In genomic region chr13:22041651-22042567, GRCm38 (mm10) we compare ENCODE assay signal across 8 mouse cellular contexts. TPM values are rescaled to one million over a fixed set of nuclear protein-coding genes. Genes with fewer than 3 reads are reported as not detected.
A peak's percentile ranks its signal among the peaks of the same experiment; 100 is the strongest.
DNase-seq lines count a peak whose midpoint lies in the region; ATAC-seq and TF ChIP-seq lines count a peak whose summit lies in the region.

No protein-coding gene starts in this region.

- TF ChIP-seq CTCF in G1E (IDR thresholded peaks at IDR 0.05; ENCODE audit: low read depth, low read length), result no peak
- TF ChIP-seq CTCF in liver, embryonic 14.5 days (IDR thresholded peaks at IDR 0.05; ENCODE audit: low read depth), result no peak

- H3K9me3 ChIP-seq in heart, embryonic 15.5 days (replicated peaks), result no peaks in the 10 kb centered on the region
- no peaks in the 10 kb centered on the region for H3K9me3 ChIP-seq in G1E (replicated peaks)
- no peaks in the 10 kb centered on the region for H3K9me3 ChIP-seq in forebrain, embryonic 11.5 days (ENCODE audit: control insufficient read depth, low read length)
- no peaks in the 10 kb centered on the region for H3K9me3 ChIP-seq in liver, embryonic 14.5 days (ENCODE audit: control insufficient read depth, low read length)

- no peak for DNase-seq in heart, postnatal 14 days
- DNase-seq in G1E (ENCODE audit: low spot score), result no peak
- peak; percentile 60 for DNase-seq in forebrain, embryonic 11.5 days (ENCODE audit: low spot score)
- peak in 1 of 3 experiments; percentile 65 for DNase-seq in liver, embryonic 14.5 days (ENCODE audit: low read depth in 3 of 3, low spot score in 3 of 3)
- DNase-seq in frontal cortex, postnatal 10 days (ENCODE audit: low spot score in 2 of 2), result no peak
- no peak for DNase-seq in natural killer cell, adult 2 months (ENCODE audit: low spot score in 2 of 2)
- no peak for DNase-seq in adrenal gland, postnatal 36 days

- ATAC-seq in heart, embryonic 15.5 days (replicated peaks; ENCODE audit: insufficient number of reproducible peaks, insufficient read depth, low FRiP score, low read depth), result no peak
- no peak for ATAC-seq in G1E (ENCODE audit: extremely low read depth, insufficient number of reproducible peaks, low FRiP score, poor library complexity, severe bottlenecking)
- no peak for ATAC-seq in forebrain, embryonic 11.5 days (replicated peaks; ENCODE audit: low FRiP score)
- ATAC-seq in liver, embryonic 14.5 days (ENCODE audit: insufficient read depth), result no peak

- H3K9ac ChIP-seq in heart, embryonic 15.5 days, result peak overlapping the region; percentile 54
- H3K9ac ChIP-seq in forebrain, embryonic 11.5 days (ENCODE audit: low read length), result peak overlapping the region; percentile 60
- H3K9ac ChIP-seq in liver, embryonic 14.5 days (replicated peaks), result peak overlapping the region; percentile 98

- H3K4me1 ChIP-seq in heart, embryonic 15.5 days (replicated peaks), result peaks cover 24% of the 10 kb centered on the region
- peaks cover 22% of the 10 kb centered on the region for H3K4me1 ChIP-seq in G1E (ENCODE audit: insufficient read depth, low read depth, low read length)
- H3K4me1 ChIP-seq in forebrain, embryonic 11.5 days (replicated peaks; ENCODE audit: control insufficient read depth, insufficient read depth, low read length), result no peaks in the 10 kb centered on the region; the same call in 1 of the 2 replicates
- peaks cover 24 to 31% of the 10 kb centered on the region in 2 experiments for H3K4me1 ChIP-seq in liver, embryonic 14.5 days (replicated peaks; ENCODE audit: control insufficient read depth in 2 of 2, insufficient read depth in 2 of 2, low read length in 1 of 2)

- no peak; the same call in 1 of the 2 replicates for TF ChIP-seq EP300 in liver, embryonic 14.5 days (IDR thresholded peaks at IDR 0.05; ENCODE audit: low read depth)

- peak overlapping the region; percentile 46 for H3K4me3 ChIP-seq in heart, embryonic 15.5 days
- H3K4me3 ChIP-seq in G1E (ENCODE audit: low read depth, low read length), result peak overlapping the region; percentile 60; the same call in 1 of the 2 replicates
- peak overlapping the region; percentile 42 for H3K4me3 ChIP-seq in forebrain, embryonic 11.5 days (ENCODE audit: low read depth, low read length)
- H3K4me3 ChIP-seq in liver, embryonic 14.5 days (ENCODE audit: insufficient read depth in 1 of 2, low read depth in 2 of 2, low read length in 2 of 2), result peak overlapping the region; percentile 67 to 80

- H3K4me2 ChIP-seq in heart, embryonic 15.5 days, result peak overlapping the region; percentile 69
- H3K4me2 ChIP-seq in forebrain, embryonic 11.5 days (ENCODE audit: low read depth, low read length, severe bottlenecking), result peak overlapping the region; percentile 74
- peak overlapping the region; percentile 72 for H3K4me2 ChIP-seq in liver, embryonic 14.5 days (ENCODE audit: low read depth)

- no peaks in the 10 kb centered on the region for H3K36me3 ChIP-seq in heart, embryonic 15.5 days
- H3K36me3 ChIP-seq in G1E (replicated peaks), result no peaks in the 10 kb centered on the region
- no peaks in the 10 kb centered on the region for H3K36me3 ChIP-seq in forebrain, embryonic 11.5 days (ENCODE audit: control insufficient read depth, insufficient read depth, low read length)
- no peaks in the 10 kb centered on the region for H3K36me3 ChIP-seq in liver, embryonic 14.5 days (replicated peaks; ENCODE audit: control insufficient read depth, insufficient read depth, low read depth)

- no peaks in the 10 kb centered on the region for H3K27me3 ChIP-seq in heart, embryonic 15.5 days
- no peaks in the 10 kb centered on the region for H3K27me3 ChIP-seq in G1E (ENCODE audit: insufficient read depth, low read length)
- H3K27me3 ChIP-seq in forebrain, embryonic 11.5 days (ENCODE audit: control insufficient read depth, insufficient read depth, low read length), result no peaks in the 10 kb centered on the region
- H3K27me3 ChIP-seq in liver, embryonic 14.5 days (ENCODE audit: control insufficient read depth, insufficient read depth, low read length), result no peaks in the 10 kb centered on the region

- H3K27ac ChIP-seq in heart, embryonic 15.5 days, result peak overlapping the region; percentile 83
- peak overlapping the region; percentile 99 for H3K27ac ChIP-seq in forebrain, embryonic 11.5 days (ENCODE audit: low read depth, low read length)
- H3K27ac ChIP-seq in liver, embryonic 14.5 days, result peak overlapping the region; percentile 100

- intact Hi-C loops in heart, postnatal 14 days (cut with DNase I), result loop anchor here (5.0 to 10.0 kb wide), 4 partner anchors 1553 to 1720 kb away; partner anchors contain the start of genes Hist1h1a, Hist1h2ac, Hist1h2bb and Hist1h2bc

- 5% methylated on average over 13 of the region's 13 CpGs for WGBS in heart, embryonic 15.5 days
- whole genome bisulfite sequencing in forebrain, embryonic 11.5 days, result 2% methylated on average over 13 of the region's 13 CpGs
- WGBS in liver, embryonic 14.5 days (ENCODE audit: insufficient replicate concordance), result 1% methylated on average over 13 of the region's 13 CpGs

RNA-seq across cellular contexts. Expression of gene Hist1h4i, which starts 0.7 kb away (rescaled TPM):
- 8.6 and 12.1 TPM in 2 replicates for polyA plus RNA-seq in heart, embryonic 15.5 days (2015; fragmentation: Nextera tagmentation; extraction: Ambion mirVana)
- 10 to 100 TPM; 29.6 to 55.4 TPM for total RNA-seq in heart, postnatal 14 days (2021)
- total RNA-seq in G1E (2014; fragmentation: Nextera tagmentation), result 26.2 and 52.2 TPM in 2 replicates
- total RNA-seq in G1E (2017), result 284 and 309 TPM in 2 replicates
- 12.6 and 17.3 TPM in 2 replicates for polyA plus RNA-seq in G1E (2012)
- 52.1 and 59.1 TPM in 2 replicates for polyA plus RNA-seq in forebrain, embryonic 11.5 days (2014; fragmentation: Nextera tagmentation; extraction: Ambion mirVana)
- polyA plus RNA-seq in liver, embryonic 14.5 days (2012; rRNA removed), result 66.4 and 87.2 TPM in 2 replicates
- polyA plus RNA-seq in liver, embryonic 14.5 days (2014; fragmentation: Nextera tagmentation; extraction: Ambion mirVana), result 36.5 and 47.8 TPM in 2 replicates
- total RNA-seq in adrenal gland, postnatal 36 days (2021), result 10 to 100 TPM; 75.2 to 76.6 TPM

RNA-seq across cellular contexts. Expression of gene Hist1h2ag, which starts 0.8 kb away (rescaled TPM):
- 11.2 and 12.4 TPM in 2 replicates for polyA plus RNA-seq in heart, embryonic 15.5 days (2015; fragmentation: Nextera tagmentation; extraction: Ambion mirVana)
- 100 to 1,000 TPM in 1 of 2 experiments, 10 to 100 TPM in 1; 44.4 to 112 TPM for total RNA-seq in heart, postnatal 14 days (2021)
- total RNA-seq in G1E (2014; fragmentation: Nextera tagmentation) (141 and 253 TPM in 2 replicates), G1E (2017) (901 and 1,517 TPM in 2 replicates)
- 27.9 and 53.3 TPM in 2 replicates for polyA plus RNA-seq in G1E (2012)
- polyA plus RNA-seq in forebrain, embryonic 11.5 days (2014; fragmentation: Nextera tagmentation; extraction: Ambion mirVana), result 64.5 and 67.2 TPM in 2 replicates
- polyA plus RNA-seq in liver, embryonic 14.5 days (2012; rRNA removed), result 35.2 and 55.3 TPM in 2 replicates
- polyA plus RNA-seq in liver, embryonic 14.5 days (2014; fragmentation: Nextera tagmentation; extraction: Ambion mirVana), result 15.5 and 18.0 TPM in 2 replicates
- 10 to 100 TPM; 41.1 to 45.0 TPM for total RNA-seq in adrenal gland, postnatal 36 days (2021)

RNA-seq across cellular contexts. Expression of gene Hist1h2bj, which starts 1.1 kb away (rescaled TPM):
- 2.8 and 5.8 TPM in 2 replicates for polyA plus RNA-seq in heart, embryonic 15.5 days (2015; fragmentation: Nextera tagmentation; extraction: Ambion mirVana)
- total RNA-seq in heart, postnatal 14 days (2021), result 10 to 100 TPM; 36.4 to 83.6 TPM
- total RNA-seq in G1E (2014; fragmentation: Nextera tagmentation), result 9.0 and 49.5 TPM in 2 replicates
- 205 and 369 TPM in 2 replicates for total RNA-seq in G1E (2017)
- 10.5 and 40.6 TPM in 2 replicates for polyA plus RNA-seq in G1E (2012)
- polyA plus RNA-seq in forebrain, embryonic 11.5 days (2014; fragmentation: Nextera tagmentation; extraction: Ambion mirVana), result 9.6 and 11.7 TPM in 2 replicates
- 21.4 and 38.1 TPM in 2 replicates for polyA plus RNA-seq in liver, embryonic 14.5 days (2012; rRNA removed)
- polyA plus RNA-seq in liver, embryonic 14.5 days (2014; fragmentation: Nextera tagmentation; extraction: Ambion mirVana), result 11.2 and 12.4 TPM in 2 replicates
- total RNA-seq in adrenal gland, postnatal 36 days (2021), result 10 to 100 TPM; 40.2 to 48.5 TPM

RNA-seq across cellular contexts. Expression of gene Hist1h2bk, which starts 6.2 kb away (rescaled TPM):
- 1.6 and 1.7 TPM in 2 replicates for polyA plus RNA-seq in heart, embryonic 15.5 days (2015; fragmentation: Nextera tagmentation; extraction: Ambion mirVana)
- 100 to 1,000 TPM in 1 of 2 experiments, 10 to 100 TPM in 1; 67.9 to 160 TPM for total RNA-seq in heart, postnatal 14 days (2021)
- total RNA-seq in G1E (2014; fragmentation: Nextera tagmentation) (229 and 286 TPM in 2 replicates), G1E (2017) (1,693 and 2,296 TPM in 2 replicates)
- 11.8 and 30.4 TPM in 2 replicates for polyA plus RNA-seq in G1E (2012)
- 5.4 and 11.9 TPM in 2 replicates for polyA plus RNA-seq in forebrain, embryonic 11.5 days (2014; fragmentation: Nextera tagmentation; extraction: Ambion mirVana)
- 17.7 and 25.1 TPM in 2 replicates for polyA plus RNA-seq in liver, embryonic 14.5 days (2012; rRNA removed)
- polyA plus RNA-seq in liver, embryonic 14.5 days (2014; fragmentation: Nextera tagmentation; extraction: Ambion mirVana), result 1.0 and 3.1 TPM in 2 replicates
- total RNA-seq in adrenal gland, postnatal 36 days (2021), result 10 to 100 TPM; 67.8 to 68.6 TPM

RNA-seq across cellular contexts. Expression of gene Hist1h2ah, which starts 6.5 kb away (rescaled TPM):
- 3.5 TPM in 1 of 2 replicates, not detected in the other for polyA plus RNA-seq in heart, embryonic 15.5 days (2015; fragmentation: Nextera tagmentation; extraction: Ambion mirVana)
- total RNA-seq in heart, postnatal 14 days (2021), result 100 to 1,000 TPM in 1 of 2 experiments, 10 to 100 TPM in 1; 69.3 to 132 TPM
- total RNA-seq in G1E (2014; fragmentation: Nextera tagmentation) (177 and 303 TPM in 2 replicates), G1E (2017) (2,043 and 4,016 TPM in 2 replicates)
- 5,681 and 9,617 TPM in 2 replicates for polyA plus RNA-seq in G1E (2012)
- polyA plus RNA-seq in forebrain, embryonic 11.5 days (2014; fragmentation: Nextera tagmentation; extraction: Ambion mirVana), result 5.6 TPM in 1 of 2 replicates, not detected in the other
- 8.7 and 17.9 TPM in 2 replicates for polyA plus RNA-seq in liver, embryonic 14.5 days (2012; rRNA removed)
- 12.0 TPM in 2 replicates for polyA plus RNA-seq in liver, embryonic 14.5 days (2014; fragmentation: Nextera tagmentation; extraction: Ambion mirVana)
- 10 to 100 TPM; 58.6 to 69.2 TPM for total RNA-seq in adrenal gland, postnatal 36 days (2021)
